Mouse (Mus musculus) kidney, adult 2 months (tissue): Measurements from ENCODE around the gene P2rx4. TPM values are rescaled to one million over a fixed set of nuclear protein-coding genes. Genes with fewer than 3 reads are reported as not detected.

Source experiments
- DNase-seq: peaks from one replicate; pipeline ENCODE4 v3.0.0; 2021
- H3K27ac ChIP-seq: fragments of 200-500 bp; 2 replicates; pipeline ENCODE4 v1.5.1; 2012; ENCODE audit warnings: low read depth, low read length, control low read depth, inconsistent platforms; ENCODE audit not compliant: insufficient read depth
- H3K27me3 ChIP-seq: fragments of 200-500 bp; replicated peaks from 2 replicates; pipeline ENCODE4 v1.6.1; 2012; ENCODE audit warnings: mild to moderate bottlenecking, moderate library complexity, low read length, inconsistent platforms; ENCODE audit not compliant: control insufficient read depth, insufficient read depth
- H3K36me3 ChIP-seq: fragments of 200-500 bp; 2 replicates; pipeline ENCODE4 v1.6.1; 2012; ENCODE audit warnings: mild to moderate bottlenecking, moderate library complexity, low read length, inconsistent platforms; ENCODE audit not compliant: control insufficient read depth, insufficient read depth
- H3K4me1 ChIP-seq: fragments of 200-500 bp; 2 replicates; pipeline ENCODE4 v1.6.1; 2011; ENCODE audit warnings: low read length; ENCODE audit not compliant: control insufficient read depth, insufficient read depth
- H3K4me3 ChIP-seq: fragments of 200-500 bp; 2 replicates; pipeline ENCODE4 v1.5.1; 2011; ENCODE audit warnings: mild to moderate bottlenecking, low read depth, low read length, control low read depth; ENCODE audit not compliant: insufficient read depth
- CTCF ChIP-seq: fragments of 200-500 bp; conservative IDR thresholded peaks from 2 replicates; pipeline ENCODE4 v1.5.1; 2011; ENCODE audit warnings: low read depth, mild to moderate bottlenecking, control low read depth, low read length, moderate library complexity, mixed read lengths; ENCODE audit not compliant: insufficient read depth, insufficient read length
- POLR2A ChIP-seq: fragments of 200-500 bp; IDR thresholded peaks from one replicate; pipeline ENCODE4 v1.6.1; 2011; ENCODE audit warnings: low read depth, low read length, control low read depth
- WGBS: fragments of 180-500 bp; shearing (Covaris S2); methylation state at CpG from one replicate; pipeline ENCODE4 v1.1.7; 2018; 5-methylcytosine and 5-hydroxymethylcytosine counted together
- polyA plus RNA-seq: library from polyadenylated mRNA; depleted of rRNA; stranded (reverse); fragments of >200 nt; gene quantifications from 2 replicates; pipeline ENCODE4 v1.2.3, GENCODE M21; 2012

Gene P2rx4
- polyA plus RNA-seq, 1 experiment = 81.6 TPM

- 97% methylated on average over 4 of the region's 4 CpGs for WGBS
- DNase-seq = no peak
- no peak overlapping the region for H3K27ac ChIP-seq
- no peaks in the 10 kb centered on the region for H3K4me1 ChIP-seq
- TF ChIP-seq POLR2A = no peak
- TF ChIP-seq CTCF = no peak
- no peak overlapping the region for H3K4me3 ChIP-seq
- H3K27me3 ChIP-seq = no peaks in the 10 kb centered on the region
- no peaks in the 10 kb centered on the region for H3K36me3 ChIP-seq
Observed at GRCm38 (mm10) chr5:122755620-122756019, 48.3 kb downstream of the P2rx4 start.

GRCm38 (mm10) chr5:122756144-122756543, 48.8 kb downstream of the P2rx4 start:
- H3K36me3 ChIP-seq = no peaks in the 10 kb centered on the region
- no peaks in the 10 kb centered on the region for H3K4me1 ChIP-seq
- 61% methylated on average over 6 of the region's 6 CpGs for WGBS
- no peak for DNase-seq
- TF ChIP-seq POLR2A = no peak
- no peak for TF ChIP-seq CTCF
- no peak overlapping the region for H3K4me3 ChIP-seq
- H3K27ac ChIP-seq = no peak overlapping the region
- no peaks in the 10 kb centered on the region for H3K27me3 ChIP-seq

- DNase-seq = peak; percentile 94
- H3K27ac ChIP-seq = no peak overlapping the region
- H3K4me1 ChIP-seq = no peaks in the 10 kb centered on the region
- no peaks in the 10 kb centered on the region for H3K27me3 ChIP-seq
- H3K36me3 ChIP-seq = no peaks in the 10 kb centered on the region
- 56% methylated on average over 7 of the region's 7 CpGs for WGBS
- no peak for TF ChIP-seq CTCF
- no peak for TF ChIP-seq POLR2A
- H3K4me3 ChIP-seq = no peak overlapping the region
Observed at GRCm38 (mm10) chr5:122756680-122757079, 49.3 kb downstream of the P2rx4 start.

- WGBS = 80% methylated on average over 29 of the region's 29 CpGs
- Histone ChIP-seq H3K27ac (peak overlapping the region; percentile 66), H3K27me3 (no peaks in the 10 kb centered on the region), H3K4me3 (peak overlapping the region; percentile 25; the same call in 1 of the 2 replicates), H3K4me1 (no peaks in the 10 kb centered on the region), H3K36me3 (no peaks in the 10 kb centered on the region)
- no peak for TF ChIP-seq CTCF
- no peak for DNase-seq
Observed at GRCm38 (mm10) chr5:122763271-122764031, 56.1 kb downstream of the P2rx4 start.

- TF ChIP-seq CTCF = peak; percentile 39
- no peak for TF ChIP-seq POLR2A
- peak overlapping the region; percentile 66; the same call in 1 of the 2 replicates for H3K27ac ChIP-seq
Observed at GRCm38 (mm10) chr5:122764032-122764464, 56.7 kb downstream of the P2rx4 start.

GRCm38 (mm10) chr5:122767283-122767682, 59.9 kb downstream of the P2rx4 start:
- Histone ChIP-seq H3K4me3 (no peak overlapping the region), H3K27me3 (no peaks in the 10 kb centered on the region), H3K27ac (no peak overlapping the region), H3K36me3 (no peaks in the 10 kb centered on the region), H3K4me1 (peaks cover 5% of the 10 kb centered on the region)
- DNase-seq = peak; percentile 21
- 78% methylated on average over 11 of the region's 11 CpGs for WGBS
- no peak for TF ChIP-seq CTCF
- TF ChIP-seq POLR2A = no peak

More at GRCm38 (mm10) chr5:122764032-122764464, 56.7 kb downstream of the P2rx4 start:
- Histone ChIP-seq H3K27me3 (no peaks in the 10 kb centered on the region), H3K4me3 (peak overlapping the region; percentile 25; the same call in 1 of the 2 replicates), H3K4me1 (no peaks in the 10 kb centered on the region), H3K36me3 (no peaks in the 10 kb centered on the region)
- 65% methylated on average over 10 of the region's 10 CpGs for WGBS
- peak; percentile 36 for DNase-seq

GRCm38 (mm10) chr5:122769101-122769568, 61.8 kb downstream of the P2rx4 start:
- WGBS = 84% methylated on average over 15 of the region's 15 CpGs
- Histone ChIP-seq H3K4me1 (peaks cover 5% of the 10 kb centered on the region), H3K27ac (peak overlapping the region; percentile 1; the same call in 1 of the 2 replicates), H3K4me3 (no peak overlapping the region), H3K36me3 (no peaks in the 10 kb centered on the region), H3K27me3 (no peaks in the 10 kb centered on the region)
- TF ChIP-seq POLR2A (no peak), CTCF (no peak)
- DNase-seq = no peak
